Mouse (Mus musculus) c-Kit-positive CD71-negative TER-119-negative erythroid progenitor cells, embryonic 14.5 days (primary cell): ENCODE data around the gene Mtfr1l.

Experiments
- DNase-seq: peaks from one replicate; pipeline ENCODE4 v3.0.0-alpha.2; 2013; ENCODE audit warnings: low read depth

The Mtfr1l gene

DNA sequence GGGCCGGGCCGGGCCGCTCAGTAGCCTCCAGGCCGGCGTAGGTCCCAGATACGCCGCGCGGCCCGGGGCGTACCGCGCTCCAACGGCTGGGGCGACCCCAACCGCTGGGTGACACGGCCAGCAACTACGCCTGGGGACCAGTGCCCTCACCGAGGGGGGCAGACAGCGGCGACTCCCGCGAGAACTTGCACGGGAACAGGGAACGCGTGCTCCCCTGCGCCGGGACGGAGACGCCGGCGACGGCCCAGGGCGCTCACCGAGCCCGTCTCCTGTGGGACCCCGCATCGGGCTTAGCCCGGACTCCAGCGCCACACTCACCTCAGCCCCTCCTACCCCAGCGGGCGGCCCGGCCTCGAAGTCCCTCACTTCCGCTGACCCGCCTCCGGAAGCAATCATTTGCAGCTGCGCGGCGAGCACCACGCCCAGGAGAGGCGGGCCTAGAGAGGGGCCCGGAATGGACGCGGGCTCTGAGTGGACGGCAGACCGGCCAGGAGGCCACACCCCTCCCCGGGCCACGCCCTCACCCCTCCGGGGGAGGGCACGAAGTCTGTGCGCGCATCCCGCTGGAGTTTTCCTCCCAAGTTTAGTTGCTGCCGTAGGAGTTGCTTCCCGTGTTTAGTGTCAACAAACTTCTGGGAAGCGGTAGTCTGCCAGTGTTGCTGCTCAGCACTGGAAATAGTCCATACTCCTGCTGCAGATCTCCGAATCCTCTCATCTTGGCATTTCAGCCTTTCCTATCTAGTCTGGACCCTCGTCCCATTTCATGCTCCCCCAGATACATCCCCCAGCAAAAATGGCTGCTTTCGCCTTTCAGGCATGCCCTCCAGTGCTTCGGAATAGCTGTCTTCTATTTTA, at the start of gene Mtfr1l:
TSS of gene Mtfr1l (minus strand) at position 456 of the 855 bp plus-strand sequence.
- DNase-seq, result peak; percentile 90

- DNase-seq, result no peak
Observed at GRCm38 (mm10) chr4:134583513-134583912, 48.3 kb upstream of the Mtfr1l start.

- DNase-seq, result no peak
Observed at GRCm38 (mm10) chr4:134581365-134581764, 46.2 kb upstream of the Mtfr1l start.

GRCm38 (mm10) chr4:134580351-134581148, 45.4 kb upstream of the Mtfr1l start:
- no peak for DNase-seq

DNA sequence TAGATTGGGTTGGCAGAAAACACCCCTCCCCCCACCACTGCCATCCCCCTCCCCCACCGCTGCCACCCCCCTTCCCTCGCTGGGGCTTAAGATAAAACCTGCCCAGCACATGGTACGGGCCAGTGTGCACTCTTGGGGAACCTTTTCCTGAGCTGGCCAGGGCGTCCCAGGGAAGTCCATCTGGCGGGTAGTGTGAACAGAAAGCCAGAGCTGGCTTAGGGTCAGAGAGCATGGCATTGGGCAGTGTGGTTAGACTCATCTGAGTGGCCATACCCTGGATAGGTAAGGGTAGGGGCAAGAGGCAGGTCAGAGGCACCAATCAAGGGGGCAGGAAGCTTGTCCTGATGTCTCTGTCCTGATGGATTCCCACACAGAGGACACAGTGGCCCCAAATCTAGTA, 44.4 kb upstream of the Mtfr1l start:
- DNase-seq, result no peak

DNA sequence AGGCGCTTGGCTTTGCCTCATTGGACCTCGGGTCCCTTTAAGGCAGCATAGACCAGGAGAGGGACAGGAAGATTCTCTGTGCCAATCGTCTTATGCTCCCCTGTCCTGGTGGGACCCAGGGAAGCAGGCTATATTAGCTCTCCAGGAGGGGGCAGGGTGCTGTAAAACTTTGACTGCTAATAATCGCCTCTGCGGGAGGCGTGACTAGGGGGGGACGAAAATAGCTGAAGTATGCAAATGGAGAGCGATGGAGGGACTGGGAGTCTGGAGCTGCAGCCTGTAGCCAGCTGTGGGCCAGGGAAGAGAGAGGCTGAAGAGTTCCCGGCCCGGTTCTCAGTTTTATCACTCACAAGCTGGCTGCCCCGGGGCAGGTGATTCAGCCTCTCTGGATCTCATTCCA, 44.0 kb upstream of the Mtfr1l start:
- DNase-seq, result no peak

- no peak for DNase-seq
Observed at GRCm38 (mm10) chr4:134578407-134578806, 43.2 kb upstream of the Mtfr1l start.

- DNase-seq, result no peak
Observed at GRCm38 (mm10) chr4:134577281-134577680, 42.1 kb upstream of the Mtfr1l start.

GRCm38 (mm10) chr4:134575486-134575885, 40.3 kb upstream of the Mtfr1l start:
- no peak for DNase-seq

DNA sequence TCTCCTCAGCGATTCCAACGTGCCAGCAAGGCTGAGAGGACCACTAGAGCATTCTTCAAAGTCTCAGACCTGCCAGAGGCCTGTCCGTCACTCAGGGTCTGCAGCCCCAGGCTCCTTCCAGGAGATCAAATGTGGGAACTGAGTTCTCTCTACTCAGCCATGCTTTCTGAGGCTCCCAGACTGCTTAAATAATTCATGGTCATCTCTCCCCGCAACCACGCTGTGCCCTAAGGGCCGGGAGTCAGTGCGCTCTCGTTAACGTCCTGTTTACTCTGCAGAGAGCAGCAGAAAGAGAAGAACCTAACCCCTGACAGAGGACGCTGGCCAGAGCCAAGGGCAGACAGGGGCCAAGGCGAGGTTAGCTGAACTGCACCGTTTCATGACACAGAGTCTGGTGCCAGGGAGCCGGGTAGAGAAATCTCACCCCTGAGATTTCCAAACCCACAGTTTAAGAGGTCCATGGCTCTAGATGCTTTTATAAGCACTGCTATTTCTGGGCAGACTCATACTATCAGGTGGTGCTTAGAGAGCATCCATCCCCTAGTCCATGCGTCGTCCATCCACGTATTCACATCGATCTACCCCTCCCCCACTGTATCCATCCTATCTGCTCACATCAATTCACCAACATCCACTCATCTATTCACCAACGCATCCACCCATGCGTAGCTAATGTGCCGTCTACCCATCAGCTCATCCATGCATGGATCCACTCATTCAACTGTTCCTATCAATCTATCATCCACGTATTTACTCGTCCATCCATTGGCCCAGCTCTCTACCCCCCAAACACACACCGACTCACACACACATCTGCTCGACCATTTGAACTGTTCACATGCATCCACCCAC, 37.5 kb upstream of the Mtfr1l start:
- DNase-seq, result no peak

- no peak for DNase-seq
Observed at GRCm38 (mm10) chr4:134570704-134571451, 35.7 kb upstream of the Mtfr1l start.

GRCm38 (mm10) chr4:134569831-134570230, 34.6 kb upstream of the Mtfr1l start:
- no peak for DNase-seq

DNA sequence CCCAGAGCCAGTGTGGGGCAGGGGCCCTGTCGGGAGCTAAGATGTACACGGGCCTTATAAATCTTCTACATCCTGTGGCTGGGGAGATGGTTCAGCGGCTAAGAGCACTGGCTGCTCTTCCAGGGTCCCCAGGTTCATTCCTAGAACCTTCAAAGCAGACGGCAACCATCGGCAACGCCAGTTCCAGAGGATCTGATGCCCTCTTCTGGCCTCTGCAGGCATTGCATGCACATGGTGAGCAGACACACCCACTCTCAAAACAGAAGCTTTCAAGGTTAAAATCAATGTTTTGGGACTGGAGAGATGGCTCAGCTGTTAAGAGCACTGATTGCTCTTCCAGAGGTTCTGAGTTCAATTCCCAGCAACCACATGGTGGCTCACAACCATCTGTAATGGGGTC, 34.0 kb upstream of the Mtfr1l start:
- DNase-seq, result no peak

DNA sequence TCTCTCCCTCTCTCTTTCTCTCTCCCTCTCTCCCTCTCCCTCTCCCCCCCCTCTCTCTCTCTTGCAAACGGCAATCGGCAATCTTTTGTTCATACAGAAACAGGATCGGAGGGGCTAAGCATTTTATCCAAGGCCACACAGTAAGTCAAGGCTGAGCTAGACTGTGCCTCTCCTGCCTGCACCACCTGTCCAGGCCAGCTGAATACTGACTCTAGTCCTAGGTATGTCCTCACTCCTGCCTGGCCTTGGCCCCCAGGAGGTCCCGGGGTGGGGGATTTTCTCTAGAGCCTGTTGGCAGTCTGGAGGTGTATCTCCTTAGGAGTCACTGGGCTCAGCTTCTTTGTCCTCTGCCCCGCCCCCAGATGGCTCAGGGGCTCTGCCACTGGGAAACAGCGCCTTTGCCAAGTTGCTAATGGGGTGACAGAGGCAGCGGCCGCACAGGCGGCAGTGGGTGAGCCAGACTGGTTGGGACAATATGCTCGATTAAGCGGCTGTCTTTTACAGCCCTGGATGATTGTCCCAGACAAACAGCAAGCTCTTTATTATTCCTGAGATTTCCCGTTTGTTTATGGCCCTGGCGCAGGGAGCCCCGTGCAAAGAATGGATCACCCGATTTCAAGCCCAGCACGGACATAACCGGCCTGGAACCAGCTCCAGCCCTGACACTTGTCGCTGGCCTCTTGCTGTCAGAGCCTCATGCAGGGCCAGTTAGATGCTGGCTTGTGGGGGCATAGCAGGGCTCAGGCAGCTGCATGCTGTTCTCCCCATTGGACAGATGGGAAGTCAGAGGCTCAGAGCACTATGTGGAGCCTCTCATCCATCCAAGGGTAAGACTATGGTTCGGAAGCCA, 32.4 kb upstream of the Mtfr1l start:
- DNase-seq, result no peak

GRCm38 (mm10) chr4:134564093-134564492, 28.9 kb upstream of the Mtfr1l start:
- DNase-seq, result no peak

- DNase-seq, result no peak
Observed at GRCm38 (mm10) chr4:134563624-134564023, 28.4 kb upstream of the Mtfr1l start.

- no peak for DNase-seq
Observed at GRCm38 (mm10) chr4:134562014-134562413, 26.8 kb upstream of the Mtfr1l start.

DNA sequence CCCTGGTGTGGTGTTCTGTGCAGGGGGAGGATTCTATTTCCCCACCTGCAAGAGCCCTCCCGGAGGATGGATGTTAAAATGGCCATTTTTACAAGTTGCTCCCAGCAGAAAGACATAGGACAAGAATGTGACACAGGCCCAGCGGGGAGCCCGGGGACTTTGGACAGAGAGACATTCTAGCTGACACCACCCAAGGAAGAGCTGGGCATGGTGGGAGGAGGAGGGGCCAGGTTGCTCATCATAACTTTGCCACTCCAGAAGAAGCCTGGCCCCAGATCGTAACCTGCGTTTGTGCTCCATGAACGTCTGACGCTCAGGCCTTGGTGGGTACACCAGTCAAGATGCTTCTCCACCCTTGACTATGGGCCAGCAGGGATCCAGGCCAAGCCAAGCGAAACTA, 25.5 kb upstream of the Mtfr1l start:
- DNase-seq, result no peak

GRCm38 (mm10) chr4:134559154-134559553, 24.0 kb upstream of the Mtfr1l start:
- DNase-seq, result peak; percentile 46

- DNase-seq, result no peak
Observed at GRCm38 (mm10) chr4:134558570-134559113, 23.5 kb upstream of the Mtfr1l start.
